Mouse (Mus musculus): ENCODE results near the gene Hoxd13. TPM values are rescaled to one million over a fixed set of nuclear protein-coding genes. Genes with fewer than 3 reads are reported as not detected.

The Hoxd13 gene
- polyA plus RNA-seq, 2 experiments = 54.6 to 109 TPM

DNA sequence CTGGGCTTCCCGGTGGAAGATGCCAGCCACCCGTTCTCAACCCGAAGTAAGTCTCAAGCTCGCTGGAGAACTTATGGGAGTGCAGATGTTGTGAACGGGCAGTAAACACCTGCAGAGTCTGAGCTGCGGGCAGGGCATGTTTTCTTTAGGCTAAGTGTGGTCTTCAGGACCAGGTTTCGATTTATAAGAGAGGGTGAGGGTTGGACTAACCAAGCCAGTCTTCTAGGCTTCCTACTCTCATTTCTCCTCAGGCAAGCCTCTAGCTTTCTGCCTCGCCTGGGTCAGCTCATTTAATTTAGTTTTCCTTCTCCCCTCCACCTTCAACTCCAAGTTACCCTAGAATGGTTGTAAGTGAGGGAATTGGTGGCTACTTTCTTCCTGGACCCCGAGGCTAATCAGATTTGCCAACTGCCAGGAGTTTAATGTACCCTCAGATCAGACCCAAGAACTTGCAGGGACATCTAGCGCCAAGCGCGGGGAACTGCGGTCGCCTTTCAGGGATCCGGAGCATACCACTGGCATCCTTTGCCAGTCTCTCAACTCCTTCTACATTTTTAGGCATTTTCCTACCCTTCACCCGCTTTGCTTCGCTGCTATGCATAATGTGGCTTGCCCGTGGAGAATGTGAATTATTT is 4.7 kb upstream of the Hoxd13 start:
- 3% methylated on average over 18 of the region's 18 CpGs for WGBS
- H3K4me2 ChIP-seq (replicated peaks; ENCODE audit: low read depth, low read length, severe bottlenecking) = peak overlapping the region; percentile 96
- peak overlapping the region; percentile 23 for H3K4me3 ChIP-seq (replicated peaks; ENCODE audit: low read length)

GRCm38 (mm10) chr2:74666411-74666810 is 1.7 kb upstream of the Hoxd13 start:
- Histone ChIP-seq H3K9me3 (ENCODE audit: control insufficient read depth, low read length) (no peaks in the 10 kb centered on the region), H3K27ac (replicated peaks; ENCODE audit: low read depth, low read length) (peak overlapping the region; percentile 96), H3K4me1 (ENCODE audit: control insufficient read depth, insufficient read depth, low read length) (no peaks in the 10 kb centered on the region; the same call in 1 of the 2 replicates), H3K9ac (ENCODE audit: low read depth, low read length, severe bottlenecking) (peak overlapping the region; percentile 99), H3K36me3 (ENCODE audit: control insufficient read depth, insufficient read depth, low read length) (peaks cover 9% of the 10 kb centered on the region), H3K4me2 (replicated peaks; ENCODE audit: low read depth, low read length, severe bottlenecking) (peak overlapping the region; percentile 96), H3K4me3 (replicated peaks; ENCODE audit: low read length) (peak overlapping the region; percentile 74), H3K27me3 (ENCODE audit: control insufficient read depth, insufficient read depth, low read length) (peaks cover 33% of the 10 kb centered on the region; the same call in 1 of the 2 replicates)
- no peak for ATAC-seq (ENCODE audit: low FRiP score, low read depth)
- no peak for TF ChIP-seq POLR2A (IDR thresholded peaks at IDR 0.05; ENCODE audit: borderline replicate concordance, extremely low read depth, insufficient read depth, insufficient read length)
- 6% methylated on average over 7 of the region's 7 CpGs for WGBS
- DNase-seq (ENCODE audit: low spot score) = no peak

More for the DNA sequence above, 4.7 kb upstream of the Hoxd13 start:
- TF ChIP-seq POLR2A (IDR thresholded peaks at IDR 0.05; ENCODE audit: borderline replicate concordance, extremely low read depth, insufficient read depth, insufficient read length) = no peak
- Histone ChIP-seq H3K27ac (replicated peaks; ENCODE audit: low read depth, low read length) (peak overlapping the region; percentile 79), H3K9ac (ENCODE audit: low read depth, low read length, severe bottlenecking) (peak overlapping the region; percentile 52), H3K9me3 (ENCODE audit: control insufficient read depth, low read length) (no peaks in the 10 kb centered on the region), H3K36me3 (ENCODE audit: control insufficient read depth, insufficient read depth, low read length) (no peaks in the 10 kb centered on the region), H3K27me3 (ENCODE audit: control insufficient read depth, insufficient read depth, low read length) (peaks cover 35% of the 10 kb centered on the region), H3K4me1 (ENCODE audit: control insufficient read depth, insufficient read depth, low read length) (no peaks in the 10 kb centered on the region; the same call in 1 of the 2 replicates)
- DNase-seq (ENCODE audit: low spot score) = peak; percentile 68
- no peak for ATAC-seq (ENCODE audit: low FRiP score, low read depth)

GRCm38 (mm10) chr2:74667191-74667841 is 794 bp upstream of the Hoxd13 start:
- TF ChIP-seq POLR2A (IDR thresholded peaks at IDR 0.05; ENCODE audit: borderline replicate concordance, extremely low read depth, insufficient read depth, insufficient read length) = 0 out of 2 replicates have a peak, but pooled peaks have one; percentile 20
- H3K4me2 ChIP-seq (replicated peaks; ENCODE audit: low read depth, low read length, severe bottlenecking) = peak overlapping the region; percentile 96
- DNase-seq (ENCODE audit: low spot score) = no peak

GRCm38 (mm10) chr2:74668370-74669229 is 490 bp downstream of the Hoxd13 start:
- peak; percentile 19; the same call in 1 of the 2 replicates for TF ChIP-seq POLR2A (IDR thresholded peaks at IDR 0.05; ENCODE audit: borderline replicate concordance, extremely low read depth, insufficient read depth, insufficient read length)
- under 1% methylated on average over 38 of the region's 74 CpGs for WGBS
- H3K4me2 ChIP-seq (replicated peaks; ENCODE audit: low read depth, low read length, severe bottlenecking) = peak overlapping the region; percentile 96
- peaks cover 5% of the 10 kb centered on the region for H3K4me1 ChIP-seq (ENCODE audit: control insufficient read depth, insufficient read depth, low read length)
- peak overlapping the region; percentile 99 for H3K9ac ChIP-seq (ENCODE audit: low read depth, low read length, severe bottlenecking)
- H3K9me3 ChIP-seq (ENCODE audit: control insufficient read depth, low read length) = no peaks in the 10 kb centered on the region
- H3K4me3 ChIP-seq (replicated peaks; ENCODE audit: low read length) = peak overlapping the region; percentile 74
- H3K27ac ChIP-seq (replicated peaks; ENCODE audit: low read depth, low read length) = peak overlapping the region; percentile 96
- H3K27me3 ChIP-seq (ENCODE audit: control insufficient read depth, insufficient read depth, low read length) = peaks cover 29% of the 10 kb centered on the region; the same call in 1 of the 2 replicates
- peaks cover 9% of the 10 kb centered on the region for H3K36me3 ChIP-seq (ENCODE audit: control insufficient read depth, insufficient read depth, low read length)
- DNase-seq (ENCODE audit: low spot score) = no peak
- ATAC-seq (ENCODE audit: low FRiP score, low read depth) = peak; percentile 5

More at GRCm38 (mm10) chr2:74667191-74667841, 794 bp upstream of the Hoxd13 start:
- Histone ChIP-seq H3K27me3 (ENCODE audit: control insufficient read depth, insufficient read depth, low read length) (peaks cover 25% of the 10 kb centered on the region; the same call in 1 of the 2 replicates), H3K4me3 (replicated peaks; ENCODE audit: low read length) (peak overlapping the region; percentile 74), H3K9ac (ENCODE audit: low read depth, low read length, severe bottlenecking) (peak overlapping the region; percentile 99), H3K36me3 (ENCODE audit: control insufficient read depth, insufficient read depth, low read length) (peaks cover 9% of the 10 kb centered on the region), H3K4me1 (ENCODE audit: control insufficient read depth, insufficient read depth, low read length) (no peaks in the 10 kb centered on the region), H3K9me3 (ENCODE audit: control insufficient read depth, low read length) (no peaks in the 10 kb centered on the region), H3K27ac (replicated peaks; ENCODE audit: low read depth, low read length) (peak overlapping the region; percentile 96)
- ATAC-seq (ENCODE audit: low FRiP score, low read depth) = peak; percentile 2; the same call in 1 of the 2 replicates
- 2% methylated on average over 35 of the region's 36 CpGs for WGBS

GRCm38 (mm10) chr2:74669230-74669578 is 1.1 kb downstream of the Hoxd13 start:
- H3K4me3 ChIP-seq (replicated peaks; ENCODE audit: low read length) = peak overlapping the region; percentile 74
- H3K36me3 ChIP-seq (ENCODE audit: control insufficient read depth, insufficient read depth, low read length) = peaks cover 9% of the 10 kb centered on the region
- peaks cover 9% of the 10 kb centered on the region for H3K4me1 ChIP-seq (ENCODE audit: control insufficient read depth, insufficient read depth, low read length)
- peaks cover 29% of the 10 kb centered on the region; the same call in 1 of the 2 replicates for H3K27me3 ChIP-seq (ENCODE audit: control insufficient read depth, insufficient read depth, low read length)
- peak overlapping the region; percentile 99 for H3K9ac ChIP-seq (ENCODE audit: low read depth, low read length, severe bottlenecking)
- no peak for TF ChIP-seq POLR2A (IDR thresholded peaks at IDR 0.05; ENCODE audit: borderline replicate concordance, extremely low read depth, insufficient read depth, insufficient read length)
- H3K27ac ChIP-seq (replicated peaks; ENCODE audit: low read depth, low read length) = peak overlapping the region; percentile 96
- ATAC-seq (ENCODE audit: low FRiP score, low read depth) (no peak), DNase-seq (ENCODE audit: low spot score) (no peak)
- H3K4me2 ChIP-seq (replicated peaks; ENCODE audit: low read depth, low read length, severe bottlenecking) = peak overlapping the region; percentile 96
- WGBS = 3% methylated on average over 3 of the region's 3 CpGs
- H3K9me3 ChIP-seq (ENCODE audit: control insufficient read depth, low read length) = no peaks in the 10 kb centered on the region
